Mouse (Mus musculus): ENCODE measurements around the gene Mroh8.
"Not testable (repeated sequence)": the region's sequence is repeated elsewhere in the genome, so short reads cannot be mapped to it uniquely, and the experiment has no call there.

Mroh8 gene

GRCm38 (mm10) chr2:157288996-157289395 is 9.6 kb upstream of the Mroh8 start:
- DNase-seq (ENCODE audit: low read depth, low spot score), result no peak

GRCm38 (mm10) chr2:157287542-157287941 is 8.2 kb upstream of the Mroh8 start:
- DNase-seq (ENCODE audit: low read depth, low spot score), result peak; percentile 18

GRCm38 (mm10) chr2:157283321-157283720 is 4.0 kb upstream of the Mroh8 start:
- no peak for DNase-seq (ENCODE audit: low read depth, low spot score)

GRCm38 (mm10) chr2:157278717-157279415 is 483 bp downstream of the Mroh8 start, which contains the start of gene Rpn2:
Gene Rpn2 (plus strand): TSS chr2:157279017.
- DNase-seq (ENCODE audit: low read depth, low spot score), result peak; percentile 89

GRCm38 (mm10) chr2:157263832-157264231 is 15.5 kb downstream of the Mroh8 start:
- no peak for DNase-seq (ENCODE audit: low read depth, low spot score)

GRCm38 (mm10) chr2:157263101-157263500 is 16.2 kb downstream of the Mroh8 start:
- DNase-seq (ENCODE audit: low read depth, low spot score), result no peak

- DNase-seq (ENCODE audit: low read depth, low spot score), result no peak
Observed at GRCm38 (mm10) chr2:157262506-157262905, 16.8 kb downstream of the Mroh8 start.

- DNase-seq (ENCODE audit: low read depth, low spot score), result no peak
Observed at GRCm38 (mm10) chr2:157261930-157262329, 17.4 kb downstream of the Mroh8 start.

- DNase-seq (ENCODE audit: low read depth, low spot score), result peak; percentile 7
Observed at GRCm38 (mm10) chr2:157259720-157260119, 19.6 kb downstream of the Mroh8 start.

- DNase-seq (ENCODE audit: low read depth, low spot score), result no peak
Observed at GRCm38 (mm10) chr2:157248111-157248510, 31.2 kb downstream of the Mroh8 start.

GRCm38 (mm10) chr2:157245603-157246002 is 33.7 kb downstream of the Mroh8 start:
- DNase-seq (ENCODE audit: low read depth, low spot score), result no peak

GRCm38 (mm10) chr2:157245001-157245400 is 34.3 kb downstream of the Mroh8 start:
- DNase-seq (ENCODE audit: low read depth, low spot score), result no peak

- DNase-seq (ENCODE audit: low read depth, low spot score), result no peak
Observed at GRCm38 (mm10) chr2:157235946-157236345, 43.4 kb downstream of the Mroh8 start.

- not testable (repeated sequence) for DNase-seq (ENCODE audit: low read depth, low spot score)
Observed at GRCm38 (mm10) chr2:157221916-157222315, 57.4 kb downstream of the Mroh8 start.

GRCm38 (mm10) chr2:157220108-157220507 is 59.2 kb downstream of the Mroh8 start:
- no peak for DNase-seq (ENCODE audit: low read depth, low spot score)

GRCm38 (mm10) chr2:157211731-157212130 is 67.6 kb downstream of the Mroh8 start:
- no peak for DNase-seq (ENCODE audit: low read depth, low spot score)

GRCm38 (mm10) chr2:157204366-157205218 is 74.8 kb downstream of the Mroh8 start, which contains the start of gene Rbl1:
Gene Rbl1 (minus strand): TSS chr2:157204534.
- peak; percentile 69 for DNase-seq (ENCODE audit: low read depth, low spot score)

GRCm38 (mm10) chr2:157203459-157204365 is 75.6 kb downstream of the Mroh8 start:
- DNase-seq (ENCODE audit: low read depth, low spot score), result no peak

GRCm38 (mm10) chr2:157203026-157203425 is 76.3 kb downstream of the Mroh8 start:
- no peak for DNase-seq (ENCODE audit: low read depth, low spot score)

- DNase-seq (ENCODE audit: low read depth, low spot score), result no peak
Observed at GRCm38 (mm10) chr2:157202361-157202760, 77.0 kb downstream of the Mroh8 start.

- DNase-seq (ENCODE audit: low read depth, low spot score), result peak; percentile 32
Observed at GRCm38 (mm10) chr2:157201081-157201830, 78.1 kb downstream of the Mroh8 start.
